Mouse (Mus musculus): ENCODE results near the gene Gde1. TPM values are rescaled to one million over a fixed set of nuclear protein-coding genes. Genes with fewer than 3 reads are reported as not detected.

Gene Gde1
- polyA plus RNA-seq (2012; rRNA removed; ENCODE audit: low replicate concordance): 604 and 1,367 TPM in 2 replicates

DNA sequence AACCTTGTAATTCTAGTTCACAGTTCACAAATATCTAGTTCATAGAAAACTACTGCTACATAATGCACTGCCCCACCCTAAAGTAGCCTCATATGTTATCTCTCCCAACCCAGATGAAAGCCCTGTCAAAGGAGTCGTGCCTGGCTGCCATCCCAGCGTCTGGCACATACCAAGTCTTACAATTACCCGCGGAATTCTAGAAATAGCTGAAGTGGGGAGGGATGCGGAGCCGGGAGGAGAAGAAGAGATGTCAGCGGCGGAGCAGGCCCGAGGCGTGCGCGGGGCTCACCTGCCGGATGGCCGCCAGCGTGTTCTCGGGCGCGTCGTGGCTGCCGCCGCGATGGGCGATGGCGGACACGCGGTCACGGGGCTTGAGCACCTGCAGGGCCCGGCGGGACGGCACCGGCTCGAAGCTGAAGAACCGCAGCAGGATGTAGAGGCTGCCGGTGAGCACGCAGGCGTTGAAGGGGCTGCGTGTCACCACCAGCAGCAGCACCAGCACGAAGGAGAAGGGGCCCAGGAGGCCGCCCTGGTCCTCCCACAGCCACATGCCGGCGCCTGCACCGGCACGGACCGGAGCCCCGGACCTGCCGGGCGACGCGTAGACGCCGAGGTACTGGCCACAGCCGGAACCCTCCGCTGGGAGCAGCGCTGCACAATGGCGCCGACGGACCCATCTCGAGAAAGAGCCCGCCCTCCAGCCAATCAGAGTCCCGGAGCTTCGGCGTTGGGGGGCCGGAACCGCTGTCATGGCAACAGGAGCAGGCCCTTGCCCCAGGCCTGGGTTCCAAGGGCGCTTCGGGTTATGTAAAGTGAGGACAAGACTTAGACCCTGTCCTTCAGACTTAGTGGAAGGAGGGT is at the start of gene Gde1:
Gene Gde1 (minus strand): TSS at position 678 of the 861 bp plus-strand sequence.

DNA sequence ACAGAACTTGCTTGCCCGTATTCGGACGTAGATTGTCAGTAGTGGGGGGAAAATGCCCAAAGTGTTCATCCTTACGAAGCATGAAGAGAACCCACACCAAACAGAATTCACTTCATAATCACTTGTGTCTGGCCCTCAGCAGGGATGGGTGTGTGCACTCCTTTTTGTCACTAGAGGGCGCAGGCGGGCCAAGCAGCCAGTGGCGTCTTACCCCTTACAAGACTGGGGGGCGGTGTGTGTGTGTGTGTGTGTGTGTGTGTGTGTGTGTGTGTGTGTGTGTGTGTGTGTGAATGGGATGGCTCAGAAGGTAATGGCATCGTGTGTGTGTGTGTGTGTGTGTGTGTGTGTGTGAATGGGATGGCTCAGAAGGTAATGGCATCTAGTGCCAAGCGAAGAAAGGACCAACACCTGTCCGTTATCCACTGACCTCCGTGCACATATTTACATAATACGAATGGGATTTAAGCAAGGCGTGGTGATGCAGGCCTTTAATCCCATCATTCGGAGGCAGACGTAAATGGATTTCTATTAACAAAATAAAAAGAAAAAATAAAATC is 34.5 kb upstream of the Gde1 start, which contains the start of gene Vps35l:
Gene Vps35l (plus strand): TSS at position 252 of the 557 bp plus-strand sequence.

DNA sequence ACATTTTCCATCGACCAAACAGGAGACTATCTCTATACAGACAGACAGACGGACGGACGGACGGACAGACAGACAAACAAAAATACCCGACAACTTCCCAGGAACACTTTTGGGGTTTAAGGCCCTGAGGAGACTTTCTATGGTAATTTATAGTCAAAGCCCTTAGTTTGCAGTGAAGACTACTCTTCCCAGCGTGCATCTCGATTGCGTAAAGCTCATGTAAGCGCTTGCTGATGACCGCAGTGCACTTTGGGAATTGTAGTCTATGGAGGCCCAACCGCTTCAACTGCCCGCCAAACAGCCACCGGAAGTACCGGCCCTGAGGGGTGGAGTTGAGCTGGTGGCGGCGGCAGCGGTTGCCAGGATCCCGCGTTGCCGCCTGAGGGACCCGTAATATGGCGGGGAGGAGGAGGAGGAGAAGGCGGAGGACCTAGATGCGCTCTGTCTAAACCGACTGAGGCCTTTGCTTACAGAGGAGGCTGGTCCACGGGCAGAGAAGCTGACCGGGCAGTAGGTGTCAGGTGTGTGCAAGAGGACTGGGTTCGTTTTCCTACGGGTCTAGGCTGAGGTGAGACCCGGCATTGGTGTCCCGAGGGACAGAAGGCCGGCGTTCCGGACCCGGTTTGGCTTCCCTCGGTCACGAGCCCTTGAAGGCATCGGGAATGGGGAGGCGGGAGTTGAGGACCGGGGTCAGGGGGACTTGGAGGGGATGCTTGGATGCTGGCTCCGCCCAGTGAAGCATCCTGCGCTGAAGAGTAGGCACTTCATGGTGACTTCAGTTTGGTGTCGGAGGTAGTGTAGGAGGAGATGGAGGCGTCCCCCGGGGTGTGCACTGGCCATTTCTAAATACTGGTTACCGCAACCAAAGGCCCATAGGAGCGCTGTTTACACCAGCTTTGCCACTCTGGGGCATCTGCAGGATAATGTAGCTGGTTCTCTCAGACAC is 6.9 kb upstream of the Gde1 start, which contains the start of gene Ccp110:
Gene Ccp110 (plus strand): TSS at position 325 of the 946 bp plus-strand sequence.

Other genes starting within 250 kb of the Gde1 start
- gene Itpripl2, start 213.8 kb downstream of the Gde1 start, polyA plus RNA-seq (2012; rRNA removed; ENCODE audit: low replicate concordance): 10.1 and 15.4 TPM in 2 replicates
- gene Coq7, start 172.4 kb downstream of the Gde1 start, polyA plus RNA-seq (2012; rRNA removed; ENCODE audit: low replicate concordance): 37.3 and 48.8 TPM in 2 replicates
- 2.2 and 2.6 TPM in 2 replicates for gene Tmc7, start 121.0 kb downstream of the Gde1 start, polyA plus RNA-seq (2012; rRNA removed; ENCODE audit: low replicate concordance)
- gene Tmc5, start 108.5 kb downstream of the Gde1 start, polyA plus RNA-seq (2012; rRNA removed; ENCODE audit: low replicate concordance): 23.8 and 25.0 TPM in 2 replicates
- gene Ccp110, start 6.8 kb upstream of the Gde1 start, polyA plus RNA-seq (2012; rRNA removed; ENCODE audit: low replicate concordance): 0.19 and 0.37 TPM in 2 replicates
- gene Vps35l, start 34.4 kb upstream of the Gde1 start, polyA plus RNA-seq (2012; rRNA removed; ENCODE audit: low replicate concordance): 16.2 and 22.8 TPM in 2 replicates
- gene Iqck, start 150.0 kb upstream of the Gde1 start, polyA plus RNA-seq (2012; rRNA removed; ENCODE audit: low replicate concordance): 0.18 and 0.28 TPM in 2 replicates
- gene Knop1, start 150.5 kb upstream of the Gde1 start, polyA plus RNA-seq (2012; rRNA removed; ENCODE audit: low replicate concordance): 0.98 and 2.0 TPM in 2 replicates

All from duodenum, adult 2 months (tissue).